Mouse (Mus musculus) bone marrow, adult 2 months (tissue): ENCODE results near the gene Podxl.

Source experiments
- CTCF ChIP-seq: fragments of 200-500 bp; IDR thresholded peaks from 2 replicates; pipeline ENCODE4 v1.5.1; 2011; ENCODE audit warnings: low read length, control low read depth; ENCODE audit not compliant: control insufficient read depth, insufficient read depth
- POLR2A ChIP-seq: fragments of 200-500 bp; IDR thresholded peaks from 2 replicates; pipeline ENCODE4 v1.6.1; 2011; ENCODE audit warnings: low read depth, mild to moderate bottlenecking, control low read depth, low read length, borderline replicate concordance; ENCODE audit not compliant: control insufficient read depth

GRCm38 (mm10) chr6:31528339-31528738, 35.4 kb downstream of the Podxl start:
- TF ChIP-seq POLR2A: no peak
- no peak for TF ChIP-seq CTCF
